Mouse (Mus musculus): ENCODE results near the gene S100a8. TPM values are rescaled to one million over a fixed set of nuclear protein-coding genes. Genes with fewer than 3 reads are reported as not detected.

Gene S100a8
- polyA plus RNA-seq, 1 experiment from 2014 or later = 209 TPM

GRCm38 (mm10) chr3:90644220-90644619, 24.6 kb upstream of the S100a8 start:
- Histone ChIP-seq H3K27me3 (replicated peaks) (no peaks in the 10 kb centered on the region), H3K4me3 (no peak overlapping the region), H3K9ac (no peak overlapping the region), H3K27ac (no peak overlapping the region), H3K9me3 (replicated peaks) (no peaks in the 10 kb centered on the region), H3K4me1 (no peaks in the 10 kb centered on the region), H3K4me2 (no peak overlapping the region), H3K36me3 (no peaks in the 10 kb centered on the region)
- ATAC-seq = no peak
- 38% methylated on average over 3 of the region's 3 CpGs for WGBS (ENCODE audit: insufficient replicate concordance)

- Histone ChIP-seq H3K9me3 (replicated peaks) (no peaks in the 10 kb centered on the region), H3K4me3 (no peak overlapping the region), H3K27ac (no peak overlapping the region), H3K9ac (no peak overlapping the region), H3K27me3 (replicated peaks) (no peaks in the 10 kb centered on the region), H3K36me3 (no peaks in the 10 kb centered on the region), H3K4me1 (no peaks in the 10 kb centered on the region), H3K4me2 (no peak overlapping the region)
- ATAC-seq = no peak
- 51% methylated on average over 1 of the region's 1 CpGs for WGBS (ENCODE audit: insufficient replicate concordance)
Observed at GRCm38 (mm10) chr3:90647291-90647690, 21.5 kb upstream of the S100a8 start.

GRCm38 (mm10) chr3:90648981-90649380, 19.8 kb upstream of the S100a8 start:
- no peak for ATAC-seq
- Histone ChIP-seq H3K27me3 (replicated peaks) (0 out of 2 replicates have a peak, but pooled peaks cover 5% of the 10 kb centered on the region), H3K9me3 (replicated peaks) (no peaks in the 10 kb centered on the region), H3K9ac (no peak overlapping the region), H3K4me3 (no peak overlapping the region), H3K4me2 (no peak overlapping the region), H3K4me1 (no peaks in the 10 kb centered on the region), H3K36me3 (no peaks in the 10 kb centered on the region), H3K27ac (no peak overlapping the region)

GRCm38 (mm10) chr3:90649832-90650231, 18.9 kb upstream of the S100a8 start:
- no peak overlapping the region for H3K4me3 ChIP-seq
- 72% methylated on average over 2 of the region's 2 CpGs for WGBS (ENCODE audit: insufficient replicate concordance)

GRCm38 (mm10) chr3:90652878-90653508, 15.8 kb upstream of the S100a8 start:
- Histone ChIP-seq H3K9me3 (replicated peaks) (no peaks in the 10 kb centered on the region), H3K9ac (no peak overlapping the region)

More at GRCm38 (mm10) chr3:90649832-90650231, 18.9 kb upstream of the S100a8 start:
- ATAC-seq = no peak
- Histone ChIP-seq H3K9ac (no peak overlapping the region), H3K4me1 (no peaks in the 10 kb centered on the region), H3K9me3 (replicated peaks) (no peaks in the 10 kb centered on the region), H3K4me2 (no peak overlapping the region), H3K27ac (no peak overlapping the region), H3K27me3 (replicated peaks) (0 out of 2 replicates have a peak, but pooled peaks cover 5% of the 10 kb centered on the region), H3K36me3 (no peaks in the 10 kb centered on the region)

GRCm38 (mm10) chr3:90653717-90654116, 15.1 kb upstream of the S100a8 start, which contains the start of gene S100a7a:
S100a7a (plus strand) TSS chr3:90654017.
- no peak for ATAC-seq
- Histone ChIP-seq H3K27ac (no peak within 1 kb of the TSS), H3K9ac (no peak within 1 kb of the TSS), H3K4me1 (no peaks in the 10 kb centered on the region), H3K4me3 (no peak within 1 kb of the TSS), H3K9me3 (replicated peaks) (no peaks in the 10 kb centered on the region), H3K4me2 (no peak within 1 kb of the TSS), H3K27me3 (replicated peaks) (0 out of 2 replicates have a peak, but pooled peaks cover 5% of the 10 kb centered on the region), H3K36me3 (no peaks in the 10 kb centered on the region)

More at GRCm38 (mm10) chr3:90652878-90653508, 15.8 kb upstream of the S100a8 start:
- H3K4me1 ChIP-seq = no peaks in the 10 kb centered on the region
- H3K36me3 ChIP-seq = no peaks in the 10 kb centered on the region
- WGBS (ENCODE audit: insufficient replicate concordance) = 29% methylated on average over 5 of the region's 5 CpGs
- no peak overlapping the region for H3K27ac ChIP-seq
- no peak overlapping the region for H3K4me2 ChIP-seq
- H3K27me3 ChIP-seq (replicated peaks) = 0 out of 2 replicates have a peak, but pooled peaks cover 5% of the 10 kb centered on the region
- no peak for ATAC-seq
- no peak overlapping the region for H3K4me3 ChIP-seq

GRCm38 (mm10) chr3:90657405-90657804, 11.4 kb upstream of the S100a8 start:
- 53% methylated on average over 4 of the region's 4 CpGs for whole genome bisulfite sequencing (ENCODE audit: insufficient replicate concordance)
- no peak for ATAC-seq
- no peak overlapping the region for H3K4me3 ChIP-seq
- H3K4me2 ChIP-seq = no peak overlapping the region
- H3K9ac ChIP-seq = no peak overlapping the region
- no peaks in the 10 kb centered on the region for H3K9me3 ChIP-seq (replicated peaks)
- no peaks in the 10 kb centered on the region for H3K4me1 ChIP-seq
- H3K27ac ChIP-seq = no peak overlapping the region
- H3K27me3 ChIP-seq (replicated peaks) = 0 out of 2 replicates have a peak, but pooled peaks cover 5% of the 10 kb centered on the region
- no peaks in the 10 kb centered on the region for H3K36me3 ChIP-seq

- no peak overlapping the region for H3K4me2 ChIP-seq
- ATAC-seq = no peak
- H3K36me3 ChIP-seq = no peaks in the 10 kb centered on the region
- no peaks in the 10 kb centered on the region for H3K4me1 ChIP-seq
- no peaks in the 10 kb centered on the region for H3K27me3 ChIP-seq (replicated peaks)
- H3K9ac ChIP-seq = no peak overlapping the region
- H3K27ac ChIP-seq = no peak overlapping the region
- H3K9me3 ChIP-seq (replicated peaks) = no peaks in the 10 kb centered on the region
- H3K4me3 ChIP-seq = no peak overlapping the region
Observed at GRCm38 (mm10) chr3:90659364-90660044, 9.3 kb upstream of the S100a8 start.

GRCm38 (mm10) chr3:90664219-90664618, 4.6 kb upstream of the S100a8 start:
- Histone ChIP-seq H3K27ac (no peak overlapping the region), H3K27me3 (replicated peaks) (no peaks in the 10 kb centered on the region), H3K4me1 (no peaks in the 10 kb centered on the region), H3K9me3 (replicated peaks) (no peaks in the 10 kb centered on the region), H3K9ac (no peak overlapping the region), H3K36me3 (no peaks in the 10 kb centered on the region), H3K4me3 (no peak overlapping the region), H3K4me2 (no peak overlapping the region)
- WGBS (ENCODE audit: insufficient replicate concordance) = 57% methylated on average over 2 of the region's 2 CpGs
- ATAC-seq = no peak

GRCm38 (mm10) chr3:90678656-90679055, 9.9 kb downstream of the S100a8 start:
- Histone ChIP-seq H3K27me3 (replicated peaks) (no peaks in the 10 kb centered on the region), H3K36me3 (no peaks in the 10 kb centered on the region), H3K27ac (no peak overlapping the region), H3K4me1 (no peaks in the 10 kb centered on the region), H3K9ac (no peak overlapping the region), H3K4me3 (no peak overlapping the region), H3K4me2 (no peak overlapping the region), H3K9me3 (replicated peaks) (no peaks in the 10 kb centered on the region)
- WGBS (ENCODE audit: insufficient replicate concordance) = 10% methylated on average over 3 of the region's 3 CpGs
- no peak for ATAC-seq

GRCm38 (mm10) chr3:90683929-90684328, 15.2 kb downstream of the S100a8 start:
- no peaks in the 10 kb centered on the region for H3K4me1 ChIP-seq
- H3K4me2 ChIP-seq = no peak overlapping the region
- H3K4me3 ChIP-seq = no peak overlapping the region
- no peaks in the 10 kb centered on the region for H3K9me3 ChIP-seq (replicated peaks)
- H3K9ac ChIP-seq = no peak overlapping the region
- no peaks in the 10 kb centered on the region for H3K27me3 ChIP-seq (replicated peaks)
- no peak overlapping the region for H3K27ac ChIP-seq
- no peak for ATAC-seq
- WGBS (ENCODE audit: insufficient replicate concordance) = 74% methylated on average over 3 of the region's 3 CpGs
- H3K36me3 ChIP-seq = no peaks in the 10 kb centered on the region

GRCm38 (mm10) chr3:90686835-90687234, 18.1 kb downstream of the S100a8 start:
- no peaks in the 10 kb centered on the region for H3K27me3 ChIP-seq (replicated peaks)
- H3K4me1 ChIP-seq = no peaks in the 10 kb centered on the region
- no peak overlapping the region for H3K27ac ChIP-seq
- no peak overlapping the region for H3K4me2 ChIP-seq
- ATAC-seq = no peak
- no peaks in the 10 kb centered on the region for H3K9me3 ChIP-seq (replicated peaks)
- no peaks in the 10 kb centered on the region for H3K36me3 ChIP-seq
- H3K4me3 ChIP-seq = no peak overlapping the region
- no peak overlapping the region for H3K9ac ChIP-seq
- 51% methylated on average over 2 of the region's 2 CpGs for WGBS (ENCODE audit: insufficient replicate concordance)
